Mouse (Mus musculus): ENCODE measurements around the gene Zswim7. TPM values are rescaled to one million over a fixed set of nuclear protein-coding genes. Genes with fewer than 3 reads are reported as not detected.

Gene Zswim7
- 11.1 TPM for polyA plus RNA-seq (2017; shearing (Covaris generic))

DNA sequence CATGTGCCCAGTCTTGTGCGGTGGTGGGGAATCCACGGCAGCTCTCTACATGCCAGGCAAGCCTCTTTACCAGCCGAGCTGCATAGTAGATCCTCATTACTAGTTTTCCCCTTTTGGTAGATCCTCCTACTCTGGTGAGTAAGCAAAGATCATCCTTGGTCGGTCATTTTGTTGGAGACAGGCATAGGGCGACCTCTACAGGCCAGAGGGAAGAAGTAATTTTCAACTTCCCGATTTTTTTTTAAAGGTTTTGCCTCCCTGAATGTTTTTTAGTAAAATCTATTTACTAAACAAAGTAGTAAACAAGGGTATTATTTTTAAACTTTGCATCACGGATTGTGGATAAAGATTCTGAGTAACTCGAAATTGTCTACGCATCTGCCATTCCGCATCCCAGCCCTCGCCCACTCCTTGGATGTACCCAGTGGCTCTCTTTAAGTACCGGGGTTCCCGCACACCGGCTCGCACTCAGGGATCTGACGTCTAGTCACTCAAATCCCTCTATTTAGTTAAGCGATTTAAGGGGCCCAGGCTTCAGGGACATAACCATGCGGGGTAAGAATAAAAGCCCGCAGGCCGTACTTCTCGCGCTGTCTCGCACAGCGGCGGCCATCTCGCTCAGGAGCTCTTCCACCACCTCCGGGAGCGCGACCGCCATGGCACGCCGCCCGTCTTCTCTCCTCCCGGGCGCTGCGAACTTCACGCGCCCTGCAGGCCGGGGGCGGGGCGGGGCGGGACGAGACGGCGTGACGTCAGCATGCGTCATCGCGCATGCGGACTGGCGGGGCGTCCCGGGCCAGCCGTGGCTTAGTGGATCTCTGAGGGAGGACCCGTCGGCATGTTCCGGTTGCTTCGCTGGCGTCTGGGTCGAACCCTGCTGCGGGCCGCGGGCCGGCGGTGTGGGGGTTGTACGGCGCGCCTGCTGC is at the start of gene Zswim7, which contains the start of gene Ttc19:
TSS of gene Zswim7 (minus strand) at position 701 of the 926 bp plus-strand sequence.
TSS of gene Ttc19 (plus strand) at position 799 of the 926 bp plus-strand sequence.

DNA sequence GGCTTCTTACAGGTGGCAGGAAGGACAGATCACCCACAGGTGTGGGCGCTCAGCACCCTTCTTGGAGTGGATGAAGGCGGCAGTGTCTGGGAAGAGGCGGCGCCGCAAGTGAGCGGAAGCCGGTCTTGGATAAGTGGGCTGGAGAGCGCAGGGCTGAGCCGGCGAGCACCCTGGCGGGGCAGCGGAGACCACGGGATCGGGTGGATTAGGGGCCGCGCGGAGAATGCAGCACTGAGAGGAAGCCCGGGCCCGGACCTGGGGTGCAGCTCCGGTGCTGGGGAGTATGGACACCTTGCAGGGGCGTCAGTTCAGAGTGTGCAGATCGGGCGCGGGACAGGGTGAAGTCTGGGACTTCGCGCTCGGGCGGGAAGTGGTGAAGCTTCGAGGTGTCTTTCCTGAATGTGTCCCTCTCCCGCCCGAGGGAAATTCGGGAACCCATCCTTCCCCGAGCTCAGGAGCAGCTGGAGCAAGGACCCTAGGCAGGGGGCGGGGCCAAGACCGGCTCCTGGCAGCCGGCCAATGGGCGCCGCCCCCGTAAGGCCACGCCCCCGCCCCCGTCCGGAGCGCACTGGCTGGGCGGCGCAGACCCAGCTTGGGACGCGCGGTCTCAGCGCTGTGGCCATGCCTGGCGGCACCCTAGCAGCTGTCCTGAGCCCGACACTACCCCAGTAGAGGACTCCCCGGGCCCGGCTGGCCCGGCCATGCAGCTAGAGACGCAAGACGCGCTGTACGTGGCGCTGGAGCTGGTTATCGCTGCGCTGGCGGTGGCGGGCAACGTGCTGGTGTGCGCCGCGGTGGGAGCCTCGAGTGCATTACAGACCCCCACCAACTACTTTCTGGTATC is 32.6 kb downstream of the Zswim7 start, which contains the start of gene Adora2b:
TSS of gene Adora2b (plus strand) at position 584 of the 844 bp plus-strand sequence.

Other genes with a start within 250 kb of the Zswim7 start
- not detected for gene Adora2b, start 32.4 kb downstream of the Zswim7 start, polyA plus RNA-seq (2017; shearing (Covaris generic))
- 34.7 TPM for gene Ttc19, start 98 bp upstream of the Zswim7 start, polyA plus RNA-seq (2017; shearing (Covaris generic))
- 11.7 TPM for gene Pigl, start 177.1 kb upstream of the Zswim7 start, polyA plus RNA-seq (2017; shearing (Covaris generic))
- gene Ncor1, start 177.2 kb upstream of the Zswim7 start, polyA plus RNA-seq (2017; shearing (Covaris generic)): 437 TPM

Measured in CD4-positive, CD25-positive, alpha-beta regulatory T cell (primary cell).